Mouse (Mus musculus) neural tube, embryonic 11.5 days (tissue): ENCODE results near the gene Tppp. TPM values are rescaled to one million over a fixed set of nuclear protein-coding genes. Genes with fewer than 3 reads are reported as not detected.

Source experiments
- ATAC-seq: fragments of 200-750 bp; cut with Nextera tagmentation; 2 replicates; pipeline ENCODE4 v1.8.0; 2017; ENCODE audit warnings: moderate number of reproducible peaks, mild to moderate bottlenecking, moderate TSS enrichment, moderate library complexity; ENCODE audit not compliant: insufficient read depth, low FRiP score, low TSS enrichment
- DNase-seq: peaks from one replicate; pipeline ENCODE4 v3.0.0-alpha.2; 2015; ENCODE audit warnings: low spot score
- H3K27ac ChIP-seq: fragments of 300-500 bp; sonication (generic); 2 replicates; pipeline ENCODE4 v1.5.1; 2014; ENCODE audit warnings: low read depth, mild to moderate bottlenecking, low read length
- H3K27me3 ChIP-seq: fragments of 300-500 bp; sonication (generic); 2 replicates; pipeline ENCODE4 v1.6.1; 2014; ENCODE audit warnings: mild to moderate bottlenecking, low read length, mixed read lengths; ENCODE audit not compliant: control insufficient read depth, insufficient read depth
- H3K36me3 ChIP-seq: fragments of 300-500 bp; sonication (generic); 2 replicates; pipeline ENCODE4 v1.6.1; 2014; ENCODE audit warnings: mild to moderate bottlenecking, low read length, moderate library complexity, mixed read lengths; ENCODE audit not compliant: control insufficient read depth, insufficient read depth
- H3K4me1 ChIP-seq: fragments of 300-500 bp; sonication (generic); 2 replicates; pipeline ENCODE4 v1.6.1; 2014; ENCODE audit warnings: low read length, mixed read lengths; ENCODE audit not compliant: control insufficient read depth, insufficient read depth
- H3K4me2 ChIP-seq: fragments of 300-500 bp; sonication (generic); 2 replicates; pipeline ENCODE4 v1.6.1; 2014; ENCODE audit warnings: low read depth, mild to moderate bottlenecking, moderate library complexity
- H3K4me3 ChIP-seq: fragments of 300-500 bp; sonication (generic); 2 replicates; pipeline ENCODE4 v1.5.1; 2014; ENCODE audit warnings: low read depth, low read length
- H3K9ac ChIP-seq: fragments of 300-500 bp; sonication (generic); 2 replicates; pipeline ENCODE4 v1.6.1; 2014; ENCODE audit warnings: mild to moderate bottlenecking, low read length
- H3K9me3 ChIP-seq: fragments of 300-500 bp; sonication (generic); 2 replicates; pipeline ENCODE4 v1.6.1; 2016; ENCODE audit warnings: low read length; ENCODE audit not compliant: control insufficient read depth
- WGBS: fragments of 180-500 bp; shearing (Covaris S2); extraction: QIAGEN DNeasy Blood & Tissue Kit; methylation state at CpG from one replicate; pipeline ENCODE4 v1.1.7; 2014; 5-methylcytosine and 5-hydroxymethylcytosine counted together
- polyA plus RNA-seq: library from polyadenylated mRNA; unstranded; fragments of >200 nt; fragmentation: Nextera tagmentation; extraction: Ambion mirVana; gene quantifications from 2 replicates; pipeline ENCODE4 v1.2.1, GENCODE M21; 2014

The Tppp gene
- 3.6 and 5.3 TPM in 2 replicates for polyA plus RNA-seq

GRCm38 (mm10) chr13:74008948-74009718 is at the start of gene Tppp:
Gene Tppp (plus strand): TSS chr13:74009407.
- no peaks in the 10 kb centered on the region for H3K36me3 ChIP-seq
- H3K27ac ChIP-seq, result no peak within 1 kb of the TSS
- ATAC-seq, result peak; percentile 88
- peak within 1 kb of the TSS; percentile 99 for H3K4me2 ChIP-seq
- H3K4me3 ChIP-seq, result peak within 1 kb of the TSS; percentile 51
- peaks cover 6% of the 10 kb centered on the region; the same call in 1 of the 2 replicates for H3K27me3 ChIP-seq
- peak; percentile 88 for DNase-seq
- H3K4me1 ChIP-seq, result no peaks in the 10 kb centered on the region
- WGBS, result under 1% methylated on average over 56 of the region's 56 CpGs
- no peaks in the 10 kb centered on the region for H3K9me3 ChIP-seq
- peak within 1 kb of the TSS; percentile 65 for H3K9ac ChIP-seq

- Histone ChIP-seq H3K4me1 (no peaks in the 10 kb centered on the region), H3K27ac (no peak overlapping the region), H3K4me3 (no peak overlapping the region), H3K9ac (no peak overlapping the region), H3K36me3 (peaks cover 18% of the 10 kb centered on the region), H3K9me3 (no peaks in the 10 kb centered on the region), H3K27me3 (no peaks in the 10 kb centered on the region), H3K4me2 (no peak overlapping the region)
- 95% methylated on average over 10 of the region's 10 CpGs for WGBS
- no peak for DNase-seq
- no peak for ATAC-seq
These were observed 49.0 kb upstream of the Tppp start for GRCm38 (mm10) chr13:73960117-73960652.

GRCm38 (mm10) chr13:73961177-73961576 is 48.0 kb upstream of the Tppp start:
- Histone ChIP-seq H3K27ac (no peak overlapping the region), H3K9me3 (no peaks in the 10 kb centered on the region), H3K4me3 (no peak overlapping the region), H3K4me2 (no peak overlapping the region), H3K36me3 (peaks cover 15% of the 10 kb centered on the region), H3K4me1 (no peaks in the 10 kb centered on the region), H3K9ac (no peak overlapping the region), H3K27me3 (no peaks in the 10 kb centered on the region)
- WGBS, result 81% methylated on average over 4 of the region's 4 CpGs
- ATAC-seq (no peak), DNase-seq (no peak)

GRCm38 (mm10) chr13:73963551-73963950 is 45.7 kb upstream of the Tppp start, which contains the start of gene Zdhhc11:
Gene Zdhhc11 (plus strand): TSS chr13:73963851.
- H3K4me1 ChIP-seq, result no peaks in the 10 kb centered on the region
- WGBS, result 83% methylated on average over 5 of the region's 5 CpGs
- ATAC-seq (no peak), DNase-seq (no peak)
- no peaks in the 10 kb centered on the region for H3K27me3 ChIP-seq
- no peak within 1 kb of the TSS for H3K9ac ChIP-seq
- H3K4me3 ChIP-seq, result no peak within 1 kb of the TSS
- H3K36me3 ChIP-seq, result peaks cover 10% of the 10 kb centered on the region
- no peak within 1 kb of the TSS for H3K4me2 ChIP-seq
- H3K9me3 ChIP-seq, result no peaks in the 10 kb centered on the region
- no peak within 1 kb of the TSS for H3K27ac ChIP-seq

- 51% methylated on average over 12 of the region's 12 CpGs for WGBS
- no peaks in the 10 kb centered on the region for H3K4me1 ChIP-seq
- no peak overlapping the region for H3K4me3 ChIP-seq
- H3K27me3 ChIP-seq, result no peaks in the 10 kb centered on the region
- H3K9ac ChIP-seq, result no peak overlapping the region; the same call in 1 of the 2 replicates
- no peaks in the 10 kb centered on the region for H3K36me3 ChIP-seq
- H3K9me3 ChIP-seq, result no peaks in the 10 kb centered on the region
- DNase-seq (peak; percentile 67), ATAC-seq (peak; percentile 65)
- H3K27ac ChIP-seq, result no peak overlapping the region
- no peak overlapping the region for H3K4me2 ChIP-seq
These were observed 38.4 kb upstream of the Tppp start for GRCm38 (mm10) chr13:73970545-73971448.

GRCm38 (mm10) chr13:73974523-73974922 is 34.7 kb upstream of the Tppp start:
- no peak for ATAC-seq
- 88% methylated on average over 3 of the region's 3 CpGs for WGBS
- Histone ChIP-seq H3K27me3 (no peaks in the 10 kb centered on the region), H3K4me1 (no peaks in the 10 kb centered on the region), H3K9me3 (no peaks in the 10 kb centered on the region), H3K27ac (no peak overlapping the region), H3K4me3 (no peak overlapping the region), H3K4me2 (no peak overlapping the region), H3K9ac (no peak overlapping the region), H3K36me3 (no peaks in the 10 kb centered on the region)
- DNase-seq, result no peak

GRCm38 (mm10) chr13:73976935-73977334 is 32.3 kb upstream of the Tppp start:
- H3K4me2 ChIP-seq, result no peak overlapping the region
- H3K36me3 ChIP-seq, result no peaks in the 10 kb centered on the region
- DNase-seq (no peak), ATAC-seq (no peak)
- no peak overlapping the region for H3K27ac ChIP-seq
- no peaks in the 10 kb centered on the region for H3K4me1 ChIP-seq
- no peaks in the 10 kb centered on the region for H3K27me3 ChIP-seq
- WGBS, result 92% methylated on average over 5 of the region's 5 CpGs
- no peak overlapping the region for H3K4me3 ChIP-seq
- no peaks in the 10 kb centered on the region for H3K9me3 ChIP-seq
- no peak overlapping the region for H3K9ac ChIP-seq

- Histone ChIP-seq H3K9ac (no peak overlapping the region), H3K27ac (no peak overlapping the region), H3K4me3 (no peak overlapping the region), H3K4me2 (no peak overlapping the region), H3K36me3 (no peaks in the 10 kb centered on the region), H3K27me3 (no peaks in the 10 kb centered on the region), H3K4me1 (no peaks in the 10 kb centered on the region), H3K9me3 (no peaks in the 10 kb centered on the region)
- DNase-seq, result no peak
- WGBS, result 84% methylated on average over 5 of the region's 5 CpGs
- no peak for ATAC-seq
These were observed 18.9 kb upstream of the Tppp start for GRCm38 (mm10) chr13:73990325-73990724.
